Mouse (Mus musculus) kidney, adult 8-10 months (tissue): ENCODE data around the gene Txndc16.
A peak's percentile ranks its signal among the peaks of the same experiment; 100 is the strongest.

Experiments used
- DNase-seq, 2 experiments: peaks; one replicate each; pipeline ENCODE4 v3.0.0; 2022

Gene Txndc16

GRCm38 (mm10) chr14:45142511-45142910 lies 77.6 kb downstream of the Txndc16 start:
- peak; percentile 5 to 44 for DNase-seq

GRCm38 (mm10) chr14:45140344-45141080 lies 79.6 kb downstream of the Txndc16 start:
- DNase-seq, result no peak

- no peak for DNase-seq
Observed at GRCm38 (mm10) chr14:45135961-45136360, 84.2 kb downstream of the Txndc16 start.

- DNase-seq, result no peak
Observed at GRCm38 (mm10) chr14:45135560-45135959, 84.6 kb downstream of the Txndc16 start.

GRCm38 (mm10) chr14:45118359-45118758 lies 101.8 kb downstream of the Txndc16 start:
- DNase-seq, result no peak

GRCm38 (mm10) chr14:45102201-45102600 lies 117.9 kb downstream of the Txndc16 start:
- DNase-seq, result no peak

GRCm38 (mm10) chr14:45092327-45092726 lies 127.8 kb downstream of the Txndc16 start:
- DNase-seq, result no peak

- DNase-seq, result no peak
Observed at GRCm38 (mm10) chr14:45090011-45090410, 130.1 kb downstream of the Txndc16 start.

GRCm38 (mm10) chr14:45085651-45086425 lies 134.3 kb downstream of the Txndc16 start:
- DNase-seq, result no peak

GRCm38 (mm10) chr14:45084656-45085280 lies 135.4 kb downstream of the Txndc16 start:
- no peak for DNase-seq

GRCm38 (mm10) chr14:45083540-45083939 lies 136.6 kb downstream of the Txndc16 start:
- no peak for DNase-seq
